Mouse (Mus musculus): ENCODE measurements at regions not wholly inside any gene's neighbourhood (a gene's known extent, or its start where the extent isn't known, plus 50 kb on each side); places are given as distances from the start of the nearest gene placed in this dataset.
"Not testable (repeated sequence)": the region's sequence is repeated elsewhere in the genome, so short reads cannot be mapped to it uniquely, and the experiment has no call there.

DNA sequence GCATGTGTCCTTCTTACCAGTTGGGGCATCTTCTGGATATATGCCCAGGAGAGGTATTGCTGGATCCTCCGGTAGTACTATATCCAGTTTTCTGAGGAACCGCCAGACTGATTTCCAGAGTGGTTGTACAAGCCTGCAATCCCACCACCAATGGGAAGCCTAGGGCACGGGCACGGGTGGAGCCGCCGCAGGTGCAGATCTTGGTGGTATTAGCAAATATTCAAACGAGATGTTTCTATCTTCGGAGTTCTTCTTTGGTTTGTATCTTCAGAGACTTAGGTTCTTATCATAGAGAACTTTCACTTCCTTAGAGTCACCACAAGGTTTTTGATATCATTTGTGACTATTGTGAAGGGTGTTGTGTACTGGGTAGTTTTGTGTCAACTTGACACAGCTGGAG lies 103.1 kb downstream of the Btbd35f12 start:
- DNase-seq (ENCODE audit: extremely low spot score in 1 of 2, low spot score in 2 of 2): peak in 1 of 2 experiments; percentile 84
- intact Hi-C loops (cut with DNase I): not testable (repeated sequence)

All from left cerebral cortex, postnatal 10 days (tissue).